Mouse (Mus musculus) heart, embryonic 16.5 days (tissue): ENCODE measurements around the gene Atp2b2. TPM values are rescaled to one million over a fixed set of nuclear protein-coding genes. Genes with fewer than 3 reads are reported as not detected.

Experiments used
- ATAC-seq: fragments of 200-750 bp; cut with Nextera tagmentation; replicated peaks from 2 replicates; pipeline ENCODE4 v1.8.0; 2017; ENCODE audit warnings: moderate number of reproducible peaks; ENCODE audit not compliant: insufficient read depth, low FRiP score; ENCODE audit errors: extremely low read depth
- H3K27ac ChIP-seq: fragments of 300-500 bp; sonication (generic); 2 replicates; pipeline ENCODE4 v1.5.1; 2014; ENCODE audit warnings: mild to moderate bottlenecking, low read length, control low read depth, moderate library complexity
- H3K27me3 ChIP-seq: fragments of 300-500 bp; sonication (generic); 2 replicates; pipeline ENCODE4 v1.6.1; 2014; ENCODE audit warnings: low read length, mixed read lengths; ENCODE audit not compliant: control insufficient read depth, insufficient read depth
- H3K36me3 ChIP-seq: fragments of 300-500 bp; sonication (generic); 2 replicates; pipeline ENCODE4 v1.6.1; 2014; ENCODE audit not compliant: control insufficient read depth, insufficient read depth
- H3K4me1 ChIP-seq: fragments of 300-500 bp; sonication (generic); 2 replicates; pipeline ENCODE4 v1.6.1; 2014; ENCODE audit warnings: low read length, mixed read lengths; ENCODE audit not compliant: control insufficient read depth, insufficient read depth
- H3K4me2 ChIP-seq: fragments of 300-500 bp; sonication (generic); 2 replicates; pipeline ENCODE4 v1.6.1; 2014; ENCODE audit warnings: low read depth, mild to moderate bottlenecking, control low read depth, low read length
- H3K4me3 ChIP-seq: fragments of 300-500 bp; sonication (generic); 2 replicates; pipeline ENCODE4 v1.5.1; 2014; ENCODE audit warnings: mild to moderate bottlenecking, control low read depth, low read length
- H3K9ac ChIP-seq: fragments of 300-500 bp; sonication (generic); 2 replicates; pipeline ENCODE4 v1.6.1; 2014; ENCODE audit warnings: low read length, control low read depth
- H3K9me3 ChIP-seq: fragments of 300-500 bp; sonication (generic); replicated peaks from 2 replicates; pipeline ENCODE4 v1.6.1; 2016; ENCODE audit warnings: low read length; ENCODE audit not compliant: control insufficient read depth
- WGBS: fragments of 180-500 bp; shearing (Covaris S2); extraction: QIAGEN DNeasy Blood & Tissue Kit; methylation state at CpG from one replicate; pipeline ENCODE4 v1.1.7; 2014; 5-methylcytosine and 5-hydroxymethylcytosine counted together
- polyA plus RNA-seq: library from polyadenylated mRNA; unstranded; fragments of >200 nt; fragmentation: Nextera tagmentation; extraction: Ambion mirVana; gene quantifications from 2 replicates; pipeline ENCODE4 v1.2.1, GENCODE M21; 2015

Gene Atp2b2
- polyA plus RNA-seq, 1 experiment from 2014 or later, result 0.12 TPM

DNA sequence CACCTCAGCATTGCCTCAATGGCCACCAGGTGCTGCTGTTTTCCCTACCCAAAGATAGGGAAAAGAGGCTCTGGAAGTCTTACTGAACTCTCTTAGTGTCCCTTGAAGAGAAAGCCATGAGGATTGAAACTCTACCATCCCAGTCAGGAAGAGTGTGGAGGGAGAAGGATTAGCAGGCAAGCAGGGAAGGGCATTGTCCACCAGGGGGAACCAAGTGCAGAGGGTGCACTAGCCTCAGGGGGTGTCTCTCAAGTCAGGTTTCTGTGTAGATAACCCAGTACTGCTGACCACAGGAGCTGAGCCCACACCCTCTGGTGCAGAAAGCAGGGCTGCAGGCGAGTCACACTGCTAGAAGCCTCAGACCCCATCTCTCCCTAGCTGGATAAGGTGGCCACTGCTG is 203.9 kb downstream of the Atp2b2 start:
- no peak; the same call in 1 of the 2 replicates for ATAC-seq
- Histone ChIP-seq H3K9ac (no peak overlapping the region), H3K4me1 (no peaks in the 10 kb centered on the region), H3K27ac (no peak overlapping the region), H3K9me3 (no peaks in the 10 kb centered on the region), H3K27me3 (peaks cover 25% of the 10 kb centered on the region), H3K4me2 (no peak overlapping the region), H3K4me3 (no peak overlapping the region), H3K36me3 (no peaks in the 10 kb centered on the region)
- 17% methylated on average over 1 of the region's 1 CpGs for WGBS

DNA sequence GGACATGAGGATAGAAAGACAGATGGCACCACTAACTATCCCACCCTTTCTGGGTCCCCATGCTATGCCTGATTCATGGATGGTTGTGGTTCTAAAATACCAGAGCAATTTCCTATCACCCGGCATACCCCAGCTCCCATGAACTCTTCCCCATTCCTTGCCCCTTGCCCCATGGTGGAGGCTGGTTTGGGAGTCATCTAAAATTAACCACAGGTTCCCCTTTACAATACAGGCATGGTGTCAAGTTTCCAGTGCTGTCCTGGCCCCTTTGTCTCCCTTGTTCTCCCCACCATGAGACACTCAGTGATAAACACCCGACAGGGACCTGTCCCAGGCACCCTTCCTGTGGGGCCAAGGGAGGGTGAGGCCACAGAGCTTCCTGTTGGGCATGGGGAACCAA is 204.7 kb downstream of the Atp2b2 start:
- Histone ChIP-seq H3K4me1 (no peaks in the 10 kb centered on the region), H3K9ac (no peak overlapping the region), H3K4me2 (no peak overlapping the region), H3K9me3 (no peaks in the 10 kb centered on the region), H3K4me3 (no peak overlapping the region), H3K27me3 (peaks cover 32% of the 10 kb centered on the region), H3K27ac (no peak overlapping the region), H3K36me3 (no peaks in the 10 kb centered on the region)
- 48% methylated on average over 2 of the region's 2 CpGs for WGBS
- ATAC-seq, result no peak

DNA sequence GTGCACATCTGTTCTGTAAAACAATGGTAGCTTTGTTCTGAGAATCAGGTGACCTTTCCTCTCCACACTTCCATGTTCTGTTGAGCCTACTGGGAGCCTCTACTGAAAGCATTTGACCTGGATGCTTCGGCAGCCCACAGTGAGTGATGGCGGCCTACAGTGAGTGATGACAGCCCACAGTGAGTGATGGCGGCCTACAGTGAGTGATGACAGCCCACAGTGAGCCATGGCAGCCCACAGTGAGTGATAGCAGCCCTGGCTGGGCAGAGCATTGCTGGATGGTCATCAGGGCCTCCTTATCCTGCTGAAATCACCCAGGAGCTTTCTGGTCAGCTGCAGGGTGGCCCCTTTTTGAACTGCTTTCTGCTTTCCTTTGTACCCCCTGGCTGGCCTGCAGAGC is 205.9 kb downstream of the Atp2b2 start:
- no peaks in the 10 kb centered on the region for H3K9me3 ChIP-seq
- H3K27me3 ChIP-seq, result peaks cover 33% of the 10 kb centered on the region
- H3K36me3 ChIP-seq, result no peaks in the 10 kb centered on the region
- peak; percentile 60; the same call in 1 of the 2 replicates for ATAC-seq
- H3K9ac ChIP-seq, result no peak overlapping the region
- no peak overlapping the region for H3K4me3 ChIP-seq
- H3K4me1 ChIP-seq, result no peaks in the 10 kb centered on the region
- no peak overlapping the region for H3K4me2 ChIP-seq
- WGBS, result 21% methylated on average over 3 of the region's 3 CpGs
- H3K27ac ChIP-seq, result no peak overlapping the region

DNA sequence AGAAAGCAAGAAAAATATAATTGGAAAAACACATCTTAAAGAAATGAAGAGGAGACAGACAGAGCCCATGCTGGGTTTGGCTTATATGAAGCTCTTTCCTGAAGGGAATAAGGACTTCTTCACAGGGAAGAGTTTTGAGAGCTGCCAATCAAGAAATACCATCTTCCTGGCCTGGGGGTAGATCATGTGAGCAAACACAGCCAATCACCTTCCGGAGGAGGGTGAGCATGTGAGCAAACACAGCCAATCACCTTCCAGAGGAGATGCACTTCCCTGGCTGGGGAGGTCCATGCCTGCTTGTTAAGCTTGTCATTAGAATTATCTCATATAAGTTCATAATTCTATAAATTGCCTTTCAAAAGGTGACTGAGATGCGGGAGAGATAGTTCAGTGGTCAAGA is 211.9 kb downstream of the Atp2b2 start:
- no peak overlapping the region for H3K9ac ChIP-seq
- WGBS, result 85% methylated on average over 2 of the region's 2 CpGs
- no peaks in the 10 kb centered on the region for H3K36me3 ChIP-seq
- peaks cover 20% of the 10 kb centered on the region for H3K27me3 ChIP-seq
- no peak overlapping the region for H3K27ac ChIP-seq
- no peaks in the 10 kb centered on the region for H3K9me3 ChIP-seq
- no peak overlapping the region for H3K4me2 ChIP-seq
- ATAC-seq, result no peak
- no peak overlapping the region for H3K4me3 ChIP-seq
- no peaks in the 10 kb centered on the region for H3K4me1 ChIP-seq

DNA sequence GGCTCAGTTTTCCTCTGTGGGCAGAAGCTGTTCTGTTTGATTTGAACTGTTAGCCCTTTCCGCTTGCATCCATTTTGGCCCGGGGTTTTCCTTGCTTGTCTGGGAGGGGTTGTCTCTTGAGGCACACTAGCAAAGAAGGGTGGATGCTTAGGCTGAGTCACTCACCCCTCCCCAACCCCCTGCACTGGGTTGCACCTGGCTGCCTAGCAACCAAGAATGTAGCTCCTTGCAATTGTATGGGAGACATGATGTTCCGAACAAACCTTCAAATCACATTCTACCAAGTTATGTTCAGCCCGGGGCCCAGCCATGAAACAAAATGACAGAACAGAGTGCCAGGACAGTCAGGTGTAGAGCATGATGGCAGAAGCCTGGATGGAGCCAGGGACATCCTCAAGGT is 215.1 kb downstream of the Atp2b2 start:
- Histone ChIP-seq H3K4me2 (no peak overlapping the region), H3K4me1 (no peaks in the 10 kb centered on the region), H3K36me3 (no peaks in the 10 kb centered on the region), H3K4me3 (no peak overlapping the region), H3K9me3 (no peaks in the 10 kb centered on the region), H3K27ac (no peak overlapping the region), H3K27me3 (peaks cover 9% of the 10 kb centered on the region; the same call in 1 of the 2 replicates), H3K9ac (no peak overlapping the region)
- no peak for ATAC-seq
- WGBS, result 78% methylated on average over 4 of the region's 4 CpGs

DNA sequence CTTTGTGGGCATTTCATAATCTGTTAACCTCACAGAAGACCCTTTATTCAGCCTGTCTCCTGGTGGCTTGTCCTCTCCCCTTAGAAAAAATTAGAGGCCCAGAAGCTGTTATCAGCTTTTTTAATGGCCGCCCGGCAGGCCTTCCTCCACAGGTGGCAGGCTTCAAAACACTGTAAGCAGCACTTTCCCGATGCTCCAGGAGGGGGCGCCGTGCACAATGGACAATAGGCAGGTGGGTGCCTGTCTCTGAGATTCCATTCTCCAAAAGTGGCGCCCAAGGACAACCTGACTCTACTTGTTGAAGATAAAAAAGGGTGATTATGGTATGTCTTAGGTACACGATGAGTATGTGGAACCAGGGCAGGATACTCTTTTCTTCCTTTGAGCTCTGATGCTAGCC is 220.0 kb downstream of the Atp2b2 start:
- Histone ChIP-seq H3K9me3 (no peaks in the 10 kb centered on the region), H3K4me1 (no peaks in the 10 kb centered on the region), H3K4me3 (no peak overlapping the region), H3K27me3 (no peaks in the 10 kb centered on the region), H3K36me3 (no peaks in the 10 kb centered on the region), H3K27ac (no peak overlapping the region), H3K4me2 (no peak overlapping the region), H3K9ac (no peak overlapping the region)
- no peak for ATAC-seq
- WGBS, result 26% methylated on average over 7 of the region's 7 CpGs

DNA sequence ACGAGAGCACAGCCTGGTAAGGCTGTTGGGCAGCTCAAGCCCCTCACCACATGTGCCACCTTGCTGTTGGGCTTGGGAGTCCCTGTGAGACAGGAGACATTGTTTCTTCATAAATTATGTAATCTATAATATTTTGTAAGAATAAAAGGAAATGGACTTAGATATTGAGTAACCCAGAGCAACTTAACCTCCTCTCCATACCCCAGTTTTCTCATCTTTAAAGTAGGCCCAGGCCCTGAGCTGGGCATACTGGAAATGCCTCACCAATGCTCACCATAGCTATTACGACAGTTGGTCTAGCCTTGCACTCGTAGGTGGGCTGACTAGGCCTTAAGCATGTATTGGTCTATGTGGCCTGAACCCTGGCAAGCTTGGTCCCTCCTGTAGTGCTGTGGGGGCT is 225.7 kb downstream of the Atp2b2 start:
- no peak for ATAC-seq
- WGBS, result 82% methylated on average over 3 of the region's 3 CpGs
- Histone ChIP-seq H3K27me3 (peaks cover 2% of the 10 kb centered on the region; the same call in 1 of the 2 replicates), H3K36me3 (no peaks in the 10 kb centered on the region), H3K4me3 (no peak overlapping the region), H3K4me2 (no peak overlapping the region), H3K4me1 (no peaks in the 10 kb centered on the region), H3K9ac (no peak overlapping the region), H3K9me3 (no peaks in the 10 kb centered on the region), H3K27ac (no peak overlapping the region)

DNA sequence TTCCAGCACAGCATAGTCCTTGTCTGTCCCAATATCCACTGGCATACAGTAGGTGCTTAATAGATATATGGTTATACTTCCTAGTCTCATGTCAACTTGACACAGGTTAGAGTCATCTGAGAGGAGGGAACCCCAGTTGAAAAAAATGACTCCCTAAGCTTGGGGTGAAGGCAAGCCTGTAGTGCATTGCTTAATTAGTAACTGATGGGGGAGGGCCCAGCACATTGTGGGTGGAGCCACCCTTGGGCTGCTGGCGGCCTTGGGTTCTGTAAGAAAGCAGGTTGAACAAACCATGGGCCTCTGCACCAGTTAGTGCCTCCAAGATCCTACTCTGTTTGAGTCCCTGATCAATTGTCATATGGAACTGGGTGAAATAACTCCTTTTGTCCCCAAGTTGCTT is 231.0 kb downstream of the Atp2b2 start:
- Histone ChIP-seq H3K4me2 (no peak overlapping the region), H3K27me3 (no peaks in the 10 kb centered on the region; the same call in 1 of the 2 replicates), H3K27ac (no peak overlapping the region), H3K4me3 (no peak overlapping the region), H3K4me1 (no peaks in the 10 kb centered on the region), H3K9me3 (no peaks in the 10 kb centered on the region), H3K9ac (no peak overlapping the region), H3K36me3 (no peaks in the 10 kb centered on the region)
- ATAC-seq, result no peak
- 50% methylated on average over 1 of the region's 1 CpGs for WGBS

DNA sequence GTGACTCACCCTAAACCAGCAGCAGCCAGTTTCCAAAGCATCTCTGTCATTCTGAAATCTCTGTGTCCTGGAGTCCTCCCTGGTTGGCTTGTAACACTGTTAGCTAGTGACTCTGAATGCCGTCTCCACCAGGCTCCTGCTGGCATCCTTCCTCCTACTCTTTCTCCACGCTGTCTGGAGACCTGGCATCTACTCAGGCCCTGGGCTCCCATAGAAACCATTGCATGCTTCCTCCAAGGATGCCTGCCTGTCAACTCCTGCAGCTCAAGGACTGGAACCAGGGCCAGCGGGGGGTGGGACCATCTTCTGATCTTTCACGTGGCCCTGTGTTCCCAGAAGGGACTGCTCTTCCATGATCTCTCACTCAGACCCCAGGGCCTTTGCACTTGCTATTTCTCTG is 231.7 kb downstream of the Atp2b2 start:
- H3K27ac ChIP-seq, result no peak overlapping the region
- no peak overlapping the region for H3K4me3 ChIP-seq
- ATAC-seq, result no peak
- H3K36me3 ChIP-seq, result no peaks in the 10 kb centered on the region
- H3K27me3 ChIP-seq, result no peaks in the 10 kb centered on the region
- H3K4me1 ChIP-seq, result no peaks in the 10 kb centered on the region
- no peaks in the 10 kb centered on the region; the same call in none of the 2 replicates for H3K9me3 ChIP-seq
- H3K9ac ChIP-seq, result no peak overlapping the region
- WGBS, result 69% methylated on average over 4 of the region's 4 CpGs
- no peak overlapping the region for H3K4me2 ChIP-seq

DNA sequence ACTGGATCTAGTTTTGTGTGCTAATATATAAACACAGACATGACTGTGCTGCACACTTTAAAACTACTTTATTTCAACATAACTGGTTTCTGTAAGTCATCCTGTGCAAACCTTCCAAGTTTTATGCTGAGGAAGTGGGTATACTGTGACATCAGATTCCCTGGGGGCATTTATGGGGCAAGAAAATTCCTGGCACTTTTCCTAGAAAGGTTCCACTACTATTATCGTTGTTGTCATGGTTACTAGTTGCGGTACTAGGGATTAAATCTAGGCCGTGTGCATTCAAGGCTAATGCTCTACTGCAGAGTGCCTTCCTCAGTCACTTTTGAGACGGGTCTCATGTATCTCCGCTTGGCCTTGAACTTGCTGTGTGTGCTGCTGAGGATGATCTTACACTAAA is 236.2 kb downstream of the Atp2b2 start:
- no peak overlapping the region for H3K4me3 ChIP-seq
- no peaks in the 10 kb centered on the region for H3K27me3 ChIP-seq

More for the DNA sequence above, 236.2 kb downstream of the Atp2b2 start:
- H3K4me1 ChIP-seq, result no peaks in the 10 kb centered on the region
- ATAC-seq, result no peak
- no peaks in the 10 kb centered on the region for H3K36me3 ChIP-seq
- H3K4me2 ChIP-seq, result no peak overlapping the region
- H3K9ac ChIP-seq, result no peak overlapping the region
- H3K9me3 ChIP-seq, result peaks cover 10% of the 10 kb centered on the region
- WGBS, result 80% methylated on average over 5 of the region's 5 CpGs
- H3K27ac ChIP-seq, result no peak overlapping the region
